Mouse (Mus musculus): ENCODE results near the gene Gpr4.

- TF ChIP-seq POLR2A (IDR thresholded peaks at IDR 0.05; ENCODE audit: borderline replicate concordance, extremely low read depth, insufficient read depth, insufficient read length, poor library complexity, severe bottlenecking) (no peak), CTCF (IDR thresholded peaks at IDR 0.05; ENCODE audit: borderline replicate concordance, extremely low read depth, insufficient read depth, insufficient read length) (peak; percentile 82)
Measured at GRCm38 (mm10) chr7:19178443-19179092, 33.8 kb upstream of the Gpr4 start.
